Mouse (Mus musculus) c-Kit-negative CD71-positive TER-119-positive erythroid progenitor cells, embryonic 14.5 days (primary cell): Measurements from ENCODE around the gene Slc9a1.

ENCODE experiments used
- DNase-seq: peaks from one replicate; pipeline ENCODE4 v3.0.0-alpha.2; 2013; ENCODE audit warnings: low read depth, low spot score

The Slc9a1 gene

DNA sequence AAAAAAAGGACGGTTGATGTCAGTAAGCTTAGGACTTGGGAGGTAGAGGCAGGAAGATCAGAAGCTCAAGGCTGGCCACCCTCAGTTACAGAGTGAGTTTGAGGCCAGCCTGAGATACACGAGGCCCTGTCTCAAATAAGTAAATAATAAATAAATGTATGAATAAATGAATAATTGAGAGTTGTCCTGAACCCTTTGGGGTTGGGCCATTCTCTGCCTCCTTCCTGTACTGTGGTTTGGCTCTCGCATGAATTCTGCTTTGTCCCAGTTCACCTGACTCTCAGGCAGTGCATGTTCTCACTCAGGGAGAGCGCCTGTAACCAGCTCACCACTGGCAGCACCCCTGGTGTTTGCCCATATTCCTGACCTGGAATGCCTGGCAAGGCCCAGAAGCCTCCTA is 4.5 kb downstream of the Slc9a1 start:
- no peak for DNase-seq

DNA sequence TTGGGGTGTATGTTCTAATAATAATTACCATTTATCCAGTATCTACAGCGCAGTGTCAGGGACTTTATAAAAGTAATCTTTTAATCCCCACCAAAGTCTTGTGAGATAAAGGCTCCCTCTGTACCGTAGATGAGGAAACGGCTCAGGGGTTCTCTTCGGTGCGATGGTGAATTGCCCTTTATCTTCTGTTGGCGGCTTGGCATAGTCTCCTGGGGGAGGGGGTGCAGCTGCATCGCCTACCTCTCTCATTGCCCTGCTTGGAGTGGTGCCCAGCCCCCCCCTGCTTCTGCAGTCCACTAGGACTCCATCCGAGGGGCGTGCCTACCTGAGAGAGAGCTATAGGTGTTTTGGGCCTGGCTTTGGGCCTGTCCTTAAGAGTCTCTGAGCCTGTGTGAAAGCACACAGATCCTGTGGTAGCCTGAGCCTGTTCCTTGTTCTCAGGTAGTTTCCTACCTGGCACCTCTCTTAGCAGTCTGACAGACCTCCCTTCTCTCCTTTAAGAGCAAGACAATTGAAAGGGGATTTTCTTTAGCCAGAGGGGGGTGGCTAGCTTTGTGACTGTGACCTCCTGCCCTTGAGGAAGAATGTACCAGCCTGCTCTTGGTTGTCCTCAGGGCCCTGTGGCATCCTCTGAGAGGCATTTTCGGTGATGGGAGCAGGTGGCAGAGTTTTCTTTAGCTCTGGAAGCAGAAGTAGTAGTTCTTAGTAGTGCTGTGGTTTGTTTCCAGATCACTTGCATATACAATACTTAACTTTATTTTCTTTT is 6.5 kb downstream of the Slc9a1 start:
- DNase-seq = no peak

DNA sequence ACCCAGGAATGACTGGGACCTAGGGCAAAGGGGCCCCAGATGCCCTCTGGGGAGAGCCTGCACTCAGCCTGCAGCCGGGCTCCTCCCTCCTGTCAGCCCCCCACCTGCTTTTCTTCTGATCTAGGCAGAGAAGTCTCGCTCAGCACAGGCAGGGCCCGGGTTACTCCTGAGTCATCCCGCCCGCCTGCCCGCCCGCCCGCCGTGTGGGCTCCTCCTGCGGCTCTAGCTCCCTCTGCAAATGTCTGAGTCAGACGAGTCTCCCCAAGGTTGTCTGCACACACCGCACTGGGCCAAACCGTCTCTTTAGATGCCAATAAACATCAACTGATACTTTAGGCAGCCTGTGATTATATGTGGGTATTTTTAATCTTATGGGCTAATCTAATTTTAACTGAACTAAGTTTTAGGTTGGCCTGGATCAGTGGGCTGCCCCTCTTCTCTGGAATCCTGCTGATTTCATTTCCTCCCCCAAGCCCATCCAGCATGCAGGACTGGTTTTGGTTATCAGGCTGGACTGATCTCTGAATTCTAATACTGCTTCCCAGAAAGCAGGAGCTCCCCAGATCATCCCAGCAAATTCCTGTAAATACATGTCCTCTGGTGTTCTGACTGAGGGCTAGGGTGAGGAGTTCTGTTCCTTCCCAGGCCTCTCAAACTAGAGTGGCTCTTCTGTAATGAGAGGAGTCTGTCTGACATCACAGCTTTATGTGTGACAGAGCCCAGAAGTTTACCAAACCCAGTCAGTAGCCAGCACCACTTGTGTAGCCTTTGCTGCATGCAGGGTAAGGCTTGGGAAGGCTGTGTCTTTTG is 8.9 kb downstream of the Slc9a1 start:
- peak; percentile 59 for DNase-seq

DNA sequence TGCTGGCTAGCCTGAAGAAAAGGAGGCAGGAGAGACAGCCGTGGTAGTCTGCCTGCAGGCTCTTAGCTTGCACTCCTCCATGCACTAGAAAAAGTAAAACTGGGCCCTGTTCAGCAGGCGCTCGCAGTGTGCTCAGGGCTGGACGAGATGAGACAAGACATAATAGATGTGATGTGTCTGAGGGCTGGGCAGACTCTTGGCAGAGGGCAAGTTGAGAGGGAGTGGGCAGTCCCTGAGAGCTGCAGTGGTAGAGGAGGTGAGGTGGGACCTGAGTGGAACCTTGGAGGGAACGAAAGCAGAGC is 9.5 kb downstream of the Slc9a1 start:
- DNase-seq = no peak

DNA sequence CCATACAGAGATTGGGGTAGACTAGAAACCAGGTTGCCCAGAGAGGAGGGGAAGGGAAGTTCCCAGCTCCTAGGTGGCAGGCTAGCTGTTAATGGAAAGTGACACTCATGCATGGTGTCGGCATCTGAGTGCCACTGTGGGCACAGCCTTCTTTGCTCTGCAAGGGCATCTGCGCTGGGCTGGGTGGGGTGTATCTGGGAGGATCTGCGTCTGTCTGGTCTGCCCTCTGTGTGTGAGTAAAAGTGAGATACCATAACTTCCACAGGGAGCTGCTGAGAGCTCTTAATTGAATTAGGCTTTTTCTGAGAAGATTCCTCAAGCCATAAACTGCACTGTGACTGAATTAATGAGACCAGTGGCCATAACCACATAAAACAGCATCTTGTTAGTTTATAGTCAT is 10.4 kb downstream of the Slc9a1 start:
- no peak for DNase-seq

DNA sequence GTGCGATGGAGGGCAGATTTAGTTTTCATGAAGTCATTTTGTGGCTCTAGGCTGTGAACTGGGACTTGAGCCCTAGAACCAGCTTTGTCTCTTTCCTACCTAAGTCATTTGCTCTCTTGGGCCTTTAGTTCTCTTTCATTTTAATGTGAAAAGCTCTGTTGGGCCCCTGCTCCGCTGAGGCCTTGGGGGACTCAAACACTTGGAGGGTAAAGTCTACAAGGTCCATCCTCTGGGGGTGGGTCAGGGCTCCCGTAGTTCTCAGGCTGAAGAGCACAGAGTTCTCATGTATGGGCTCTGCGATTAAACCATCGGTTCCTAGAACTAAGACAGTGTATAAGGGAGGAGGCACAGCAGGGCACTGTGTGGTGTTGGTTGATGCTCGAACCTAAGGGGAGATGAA is 11.0 kb downstream of the Slc9a1 start:
- DNase-seq = no peak

DNA sequence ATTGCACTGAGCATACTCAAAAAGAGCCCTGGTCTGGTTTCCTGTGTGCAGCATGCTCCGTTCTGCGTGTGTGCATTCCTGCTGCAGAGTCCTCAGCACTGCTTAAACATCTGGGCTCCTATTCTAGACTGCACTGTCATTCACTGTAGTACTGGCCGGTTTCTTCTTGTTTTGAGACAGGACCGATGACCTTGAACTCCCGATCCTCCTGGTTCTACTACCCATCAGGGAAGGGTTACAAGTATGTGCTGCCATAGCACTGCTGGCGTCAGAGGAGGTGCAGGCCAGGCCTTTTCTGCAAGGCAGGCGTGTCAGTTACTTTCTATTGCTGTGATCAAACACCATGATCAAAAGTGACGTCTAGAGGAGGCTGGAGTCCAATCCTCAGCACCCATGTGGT is 11.6 kb downstream of the Slc9a1 start:
- no peak for DNase-seq

DNA sequence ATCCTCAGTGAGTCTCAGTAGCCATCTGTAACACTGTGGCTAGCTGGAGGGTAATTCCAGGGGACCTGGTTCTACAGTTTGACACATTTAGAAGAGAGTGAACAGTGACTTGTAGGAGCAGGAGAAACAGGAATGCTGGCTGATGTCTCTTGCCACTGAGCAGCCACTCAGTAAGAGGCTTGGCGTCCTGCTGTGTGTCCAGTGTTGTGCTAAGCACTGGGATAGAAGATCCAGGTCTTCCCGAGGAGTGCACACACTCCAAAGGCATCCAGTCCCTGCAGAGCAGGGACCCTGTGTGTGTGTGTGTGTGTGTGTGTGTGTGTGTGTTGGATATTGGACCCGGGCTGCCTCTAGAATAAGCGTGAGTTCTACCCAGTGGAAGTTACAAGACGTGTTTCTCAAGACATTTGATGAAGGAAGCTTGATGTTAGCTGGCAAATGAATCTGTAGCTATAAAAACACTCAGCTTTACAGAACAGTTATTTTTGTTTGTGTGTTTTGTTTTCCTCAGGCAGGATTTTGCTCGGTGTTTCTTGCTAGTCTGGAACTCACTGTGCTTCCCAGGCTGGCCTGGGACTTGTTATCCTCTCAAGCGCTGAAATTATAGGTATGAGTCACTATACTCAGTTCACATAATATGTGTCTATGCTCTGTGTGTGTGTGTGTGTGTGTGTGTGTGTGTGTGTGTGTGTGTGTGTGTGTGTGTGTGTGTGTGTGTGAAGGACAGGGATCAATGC is 16.7 kb downstream of the Slc9a1 start:
- DNase-seq = no peak

DNA sequence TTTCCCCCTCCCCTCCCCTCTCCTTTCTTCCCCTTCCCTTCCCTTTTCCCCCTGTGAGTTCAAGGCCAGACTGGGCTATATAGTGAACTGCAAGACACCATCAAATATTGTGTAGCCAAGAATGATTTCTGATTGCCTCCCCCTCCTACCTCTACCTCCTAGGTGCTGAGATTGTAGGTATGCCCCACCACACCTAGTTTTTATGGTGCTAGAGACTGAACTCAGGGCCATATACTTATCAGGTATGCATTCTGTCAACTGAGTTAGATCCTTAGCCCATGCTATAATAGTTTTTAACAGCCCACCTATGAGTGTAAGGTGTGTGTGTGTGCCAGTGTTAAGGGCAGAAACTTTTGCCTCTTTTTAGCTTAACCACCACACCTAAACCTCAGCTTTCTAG is 17.5 kb downstream of the Slc9a1 start:
- DNase-seq = no peak

DNA sequence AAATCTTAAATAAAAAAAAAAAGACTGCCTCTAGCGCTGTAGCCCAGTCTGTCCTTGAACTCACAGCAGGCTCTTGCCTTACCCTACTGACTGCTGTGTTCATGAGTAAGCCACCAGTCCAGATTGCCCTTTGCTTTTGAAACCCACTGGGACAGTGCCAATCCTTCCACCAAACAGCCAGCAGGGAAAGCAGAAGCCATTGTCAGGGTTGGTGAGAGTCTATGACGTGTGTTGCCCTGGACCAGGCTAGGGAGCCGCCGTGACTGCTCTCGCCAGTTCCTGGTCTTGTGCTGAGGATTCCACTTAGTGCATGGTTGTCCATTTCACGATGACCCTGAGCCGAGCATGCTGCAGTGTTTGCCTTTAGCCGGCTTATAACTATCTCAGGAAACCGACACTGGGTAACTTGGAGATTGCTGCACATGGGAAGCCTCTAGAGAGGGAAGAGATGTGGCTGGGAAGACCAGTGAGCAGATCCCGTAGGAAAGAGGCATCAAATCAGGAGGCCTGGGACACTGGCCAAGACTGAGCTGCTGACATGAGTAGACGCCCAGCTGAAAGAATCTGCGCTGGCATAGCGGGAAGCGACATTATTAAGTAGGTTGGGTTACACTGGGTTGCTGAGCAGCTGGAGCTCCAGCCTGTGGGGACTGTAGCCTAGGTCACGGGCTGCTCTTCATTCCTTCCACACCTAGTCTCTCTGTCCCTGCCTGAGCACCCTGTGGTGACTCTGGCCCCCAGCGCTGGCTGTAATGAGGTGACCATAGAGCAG is 19.5 kb downstream of the Slc9a1 start:
- DNase-seq = no peak

DNA sequence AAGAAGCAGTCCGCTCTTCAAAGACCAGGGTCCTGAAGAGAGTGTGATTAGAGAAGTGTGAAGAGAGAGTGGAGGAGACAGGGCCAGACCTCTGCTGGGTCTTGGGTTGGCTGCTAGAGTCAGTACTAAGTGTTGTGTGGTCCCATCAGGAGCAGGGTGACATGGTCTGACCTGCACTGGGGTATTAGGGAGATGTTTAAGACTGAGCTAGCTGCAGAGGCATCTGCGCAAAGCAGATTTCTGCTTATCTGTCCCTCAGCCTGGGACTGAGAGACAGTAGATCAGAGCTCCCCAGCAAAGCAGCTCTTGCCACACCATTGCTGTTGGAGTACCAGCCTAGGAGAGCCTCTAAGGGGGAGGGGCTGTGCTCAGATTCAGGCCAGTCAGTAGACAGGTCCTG is 20.5 kb downstream of the Slc9a1 start:
- no peak for DNase-seq

DNA sequence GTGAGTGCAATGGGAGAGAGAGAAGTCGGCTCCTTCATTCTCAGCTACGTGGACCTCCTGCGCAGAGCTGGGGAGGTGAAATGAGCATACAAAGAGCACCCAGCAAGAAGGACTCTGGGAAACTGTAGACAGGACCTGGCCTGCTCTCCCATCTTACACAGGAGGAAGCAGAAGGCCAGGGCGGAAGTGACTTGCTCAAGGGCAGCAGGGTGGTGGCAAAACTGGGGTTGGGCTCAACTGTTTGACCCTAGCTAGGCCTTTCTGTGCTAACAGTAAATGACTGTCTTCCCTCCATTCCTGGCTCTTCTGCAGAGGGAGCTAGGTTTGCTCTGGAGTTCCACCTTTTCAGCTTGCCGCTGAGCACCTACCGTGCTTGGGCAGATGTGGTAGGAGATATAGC is 21.1 kb downstream of the Slc9a1 start:
- DNase-seq = no peak

DNA sequence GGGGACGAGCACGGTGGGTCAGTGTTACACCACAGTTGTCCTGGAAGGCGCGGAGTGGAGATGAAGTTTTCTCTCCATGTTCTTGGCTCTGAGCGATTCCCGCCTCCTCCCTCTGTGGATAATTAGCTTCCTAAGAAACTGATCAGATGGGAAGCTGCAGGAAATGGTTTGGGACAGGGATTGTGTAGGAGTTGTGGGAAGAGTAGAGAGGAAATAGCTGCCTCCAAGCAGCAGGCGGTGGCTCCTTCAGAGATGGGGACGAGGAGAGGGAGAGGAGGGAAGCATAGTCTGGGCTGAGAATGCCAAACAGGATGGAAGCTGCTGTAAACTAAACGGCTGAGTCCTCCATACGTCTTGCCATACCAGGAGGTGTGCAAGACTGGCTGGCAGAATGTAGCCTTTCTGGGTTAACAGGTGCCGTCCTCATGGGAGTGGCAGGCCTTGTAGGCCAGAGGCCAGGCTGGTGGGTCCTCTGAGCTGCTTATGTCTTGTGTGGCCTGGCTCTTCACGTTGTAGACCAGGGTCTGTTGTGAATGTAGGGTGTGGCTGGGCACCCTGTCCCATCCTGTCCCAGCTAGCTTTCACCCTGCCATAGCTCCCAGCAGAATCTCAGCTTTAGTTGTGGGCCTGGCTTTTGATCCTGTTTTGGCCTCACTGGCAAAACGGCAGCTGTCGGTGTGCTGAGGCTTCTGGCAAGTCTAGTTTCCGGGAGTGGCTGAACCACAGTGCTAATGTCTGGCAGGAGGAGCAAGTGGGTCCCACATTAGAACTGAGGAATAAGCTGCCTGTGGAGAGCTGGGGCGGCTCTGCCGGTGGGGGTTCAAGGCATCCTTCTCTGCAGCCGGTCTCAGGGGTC is 21.9 kb downstream of the Slc9a1 start:
- DNase-seq = no peak

DNA sequence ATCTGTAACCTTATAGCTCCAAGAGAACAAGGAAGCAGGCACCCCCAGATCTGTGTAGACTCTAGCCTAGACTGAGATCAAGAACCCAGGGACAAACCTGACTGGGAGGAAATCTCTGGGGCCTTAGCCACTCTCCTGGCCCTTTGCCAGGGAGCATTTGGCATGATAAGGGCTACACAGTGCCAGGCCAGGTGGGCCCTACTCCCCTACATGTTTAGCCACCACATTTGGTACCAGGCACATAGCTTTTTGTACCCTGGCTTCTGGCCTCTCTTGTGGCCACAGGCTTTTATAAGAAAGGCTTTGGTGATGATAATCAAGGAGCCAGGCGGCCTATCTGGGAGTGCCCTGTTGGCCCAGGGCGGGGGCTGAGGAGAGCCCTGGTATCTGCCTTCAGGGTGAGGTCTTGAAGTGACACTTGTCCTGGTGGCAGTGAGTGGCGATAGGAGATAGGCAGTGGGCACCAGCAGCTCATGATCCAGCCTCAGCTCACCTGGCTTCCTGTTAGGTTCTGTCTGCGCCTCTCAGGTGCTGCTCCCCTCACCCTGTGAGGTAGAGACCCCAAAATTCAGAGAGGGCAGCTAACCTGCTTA is 25.6 kb downstream of the Slc9a1 start:
- peak; percentile 63 for DNase-seq

DNA sequence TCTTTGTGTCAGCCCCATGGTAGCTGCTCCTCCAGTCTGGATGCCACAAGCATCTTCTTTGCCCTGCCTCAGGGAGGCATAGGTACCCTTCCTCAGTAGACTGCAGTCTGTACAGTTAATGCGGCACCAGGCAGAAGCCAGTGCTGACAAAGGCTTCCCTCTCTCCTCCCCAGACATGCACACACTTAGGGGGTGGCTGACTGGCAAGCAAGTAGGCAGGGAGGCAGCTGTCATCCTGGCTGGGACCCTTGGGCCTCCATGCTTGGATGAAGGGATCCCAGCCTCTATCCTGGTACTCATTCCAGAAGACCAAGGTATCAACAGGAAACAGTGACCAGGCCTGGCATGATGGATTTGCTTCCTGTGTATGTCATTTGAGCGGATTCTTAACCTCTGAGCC is 26.6 kb downstream of the Slc9a1 start:
- DNase-seq = no peak

DNA sequence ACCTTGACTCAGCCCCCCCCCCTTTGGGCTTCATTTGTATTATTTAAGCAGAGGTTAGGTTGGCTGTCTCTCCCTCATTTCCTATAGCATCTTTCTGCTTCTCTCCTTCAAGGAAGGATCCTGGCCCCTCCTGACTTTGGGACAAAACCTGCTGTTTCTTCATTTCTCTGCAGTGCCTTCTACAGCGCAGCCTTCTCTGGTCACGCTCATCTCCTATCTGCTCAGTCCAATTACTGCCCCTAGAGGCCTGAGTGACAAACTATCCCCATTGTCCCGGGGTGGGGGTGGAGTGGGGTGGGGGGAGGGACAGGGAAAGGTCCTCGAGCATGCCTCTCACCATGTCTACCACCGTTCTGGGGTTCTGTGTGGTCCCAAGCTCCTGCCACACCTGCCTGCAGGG is 27.8 kb downstream of the Slc9a1 start:
- no peak for DNase-seq

DNA sequence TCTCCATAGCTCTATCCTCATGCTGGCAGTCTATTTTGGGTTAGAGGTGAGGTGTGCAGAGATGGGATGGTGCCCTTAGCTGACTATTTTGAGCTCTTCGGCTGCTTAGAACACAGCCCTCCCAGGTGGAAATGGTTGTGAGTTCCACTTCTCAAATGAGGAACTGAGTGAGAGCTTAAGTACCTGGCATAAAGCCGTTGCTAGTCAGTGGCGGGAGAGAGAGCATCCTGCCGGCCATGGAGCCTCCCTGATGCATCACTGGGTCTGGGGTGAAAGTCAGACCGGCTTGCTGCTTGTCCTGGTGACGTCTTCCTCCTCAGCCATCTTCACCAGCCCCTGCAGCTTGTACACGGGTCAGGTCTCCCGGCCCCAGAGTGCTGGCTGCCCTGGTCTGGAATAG is 28.5 kb downstream of the Slc9a1 start:
- DNase-seq = no peak

DNA sequence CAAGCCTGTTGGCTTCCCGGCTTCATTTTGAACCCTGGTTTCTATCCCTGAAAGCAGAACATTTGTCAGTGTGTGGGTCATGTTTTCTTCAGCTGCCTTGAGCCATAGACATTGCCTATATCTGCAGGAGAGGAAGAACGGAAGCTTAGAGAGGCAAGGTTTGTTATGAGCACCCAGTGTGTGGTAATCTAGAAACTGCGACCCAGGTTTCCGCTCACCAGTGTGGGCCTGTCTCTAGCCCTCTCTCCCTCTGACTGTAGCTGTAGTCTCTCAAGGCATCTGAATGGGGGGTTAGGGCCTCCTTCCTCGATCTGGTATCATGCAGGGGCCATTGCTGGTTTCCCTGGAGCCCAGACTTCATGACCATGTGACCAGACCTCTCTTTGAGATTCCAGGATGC is 29.1 kb downstream of the Slc9a1 start:
- no peak for DNase-seq

DNA sequence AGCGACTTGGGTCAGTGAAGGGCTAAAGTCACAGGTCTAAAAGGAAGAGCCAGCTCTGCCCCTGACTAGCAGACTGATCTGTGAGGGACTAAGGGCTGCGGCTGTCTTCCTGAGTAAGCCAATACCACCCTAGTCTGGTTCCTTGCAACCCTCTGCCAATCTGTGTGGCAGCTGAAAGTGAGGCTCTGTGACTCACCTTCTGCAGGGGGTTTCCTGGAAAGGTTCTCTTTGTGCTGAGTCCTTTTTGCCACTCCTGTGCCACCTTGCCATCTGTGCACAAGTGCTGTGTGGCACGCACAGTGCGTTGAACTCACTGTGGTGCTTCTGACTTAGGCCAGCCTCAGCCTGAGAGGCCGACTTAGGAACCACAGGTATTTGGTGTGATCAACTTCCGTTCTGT is 30.0 kb downstream of the Slc9a1 start:
- no peak for DNase-seq

DNA sequence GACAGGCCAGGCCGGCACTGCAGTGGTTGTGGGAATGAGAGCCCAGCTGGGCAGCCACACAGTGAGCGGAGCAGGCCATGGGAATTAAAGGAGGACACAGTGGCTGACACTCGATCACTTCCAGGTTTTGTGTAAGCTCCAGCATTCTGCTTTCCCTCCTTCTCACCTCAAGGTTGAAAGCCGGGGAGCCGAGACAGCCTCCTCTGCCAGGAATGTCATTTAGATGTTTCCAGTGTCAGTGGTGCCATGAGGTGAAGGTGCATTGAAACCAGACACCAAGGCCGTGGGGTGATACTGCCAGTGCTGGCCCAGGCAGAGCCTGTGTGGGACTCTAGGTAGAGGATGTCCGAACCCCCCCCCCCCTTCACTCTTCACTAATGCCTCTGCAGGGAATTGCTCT is 30.6 kb downstream of the Slc9a1 start:
- DNase-seq = no peak

DNA sequence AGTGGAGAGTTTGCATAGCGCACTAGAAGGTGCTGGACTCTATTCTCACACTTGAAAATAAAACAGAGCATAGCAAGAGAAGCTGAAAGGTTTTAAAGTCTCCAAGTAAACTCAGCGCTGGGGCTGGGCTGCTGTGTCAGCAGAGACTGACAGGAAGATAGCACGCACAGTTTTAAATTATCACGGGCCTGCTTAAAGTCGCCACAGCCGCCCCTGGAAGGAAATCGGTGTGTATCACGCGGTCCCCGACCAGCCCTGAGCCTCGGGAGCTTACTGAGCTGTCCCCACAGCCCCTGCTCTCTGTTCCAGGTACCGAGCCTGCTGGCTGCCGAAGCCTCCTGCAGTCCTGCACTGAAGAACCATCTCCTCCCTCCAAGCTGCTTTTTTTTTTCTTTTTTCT is 32.5 kb downstream of the Slc9a1 start:
- no peak for DNase-seq
